Mouse (Mus musculus) 3T3-L1 (cell line): ENCODE measurements around the gene Limd2.
"Not testable (repeated sequence)": the region's sequence is repeated elsewhere in the genome, so short reads cannot be mapped to it uniquely, and the experiment has no call there.

Source experiments
- DNase-seq: peaks from one replicate; pipeline ENCODE4 v3.0.0-alpha.2; 2015; ENCODE audit warnings: low read depth, low spot score

The Limd2 gene

DNA sequence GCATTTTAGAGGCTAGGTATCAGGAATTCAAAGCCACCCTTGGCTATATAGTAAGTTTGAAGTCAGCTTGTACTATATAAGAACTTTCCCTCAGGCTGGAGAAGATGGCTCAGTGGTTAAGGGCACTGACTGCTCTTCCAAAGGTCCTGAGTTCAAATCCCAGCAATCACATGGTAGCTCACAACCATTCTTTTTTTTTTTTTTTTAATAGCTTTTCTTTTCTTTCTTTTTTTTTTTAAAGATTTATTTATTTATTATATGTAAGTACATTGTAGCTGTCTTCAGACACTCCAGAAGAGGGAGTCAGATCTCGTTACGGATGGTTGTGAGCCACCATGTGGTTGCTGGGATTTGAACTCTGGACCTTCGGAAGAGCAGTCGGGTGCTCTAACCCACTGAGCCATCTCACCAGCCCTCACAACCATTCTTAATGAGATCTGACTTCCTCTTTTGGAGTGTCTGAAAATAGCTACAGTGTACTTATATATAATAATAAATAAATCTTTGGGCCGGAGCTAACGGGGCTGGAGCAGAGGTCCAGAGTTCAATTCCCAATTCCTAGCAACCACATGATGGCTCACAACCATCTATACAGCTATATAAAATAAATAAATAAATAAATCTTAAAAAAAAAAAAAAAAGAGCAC is 33.8 kb downstream of the Limd2 start:
- DNase-seq: not testable (repeated sequence)

GRCm38 (mm10) chr11:106125827-106126226 is 34.8 kb downstream of the Limd2 start:
- no peak for DNase-seq

DNA sequence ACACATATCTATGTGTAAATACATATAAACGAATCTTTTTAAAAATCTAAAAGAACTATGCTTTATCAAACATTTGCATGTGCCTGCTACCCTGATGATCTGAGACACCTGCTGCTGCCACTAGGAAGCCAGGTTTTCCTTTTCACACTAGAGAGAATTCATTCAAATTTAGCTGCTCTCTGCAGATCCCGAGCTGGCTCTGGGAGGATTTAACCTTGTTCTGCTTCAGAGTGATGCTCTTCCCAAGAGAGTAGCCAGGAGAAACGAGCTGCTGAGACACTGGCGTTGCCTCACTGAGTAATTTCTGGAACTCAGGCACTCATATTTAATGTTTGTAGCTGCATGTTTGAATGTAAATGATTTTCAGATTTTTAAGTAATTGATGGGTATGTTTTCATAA is 35.9 kb downstream of the Limd2 start:
- no peak for DNase-seq

GRCm38 (mm10) chr11:106122736-106123135 is 37.9 kb downstream of the Limd2 start:
- DNase-seq: no peak

DNA sequence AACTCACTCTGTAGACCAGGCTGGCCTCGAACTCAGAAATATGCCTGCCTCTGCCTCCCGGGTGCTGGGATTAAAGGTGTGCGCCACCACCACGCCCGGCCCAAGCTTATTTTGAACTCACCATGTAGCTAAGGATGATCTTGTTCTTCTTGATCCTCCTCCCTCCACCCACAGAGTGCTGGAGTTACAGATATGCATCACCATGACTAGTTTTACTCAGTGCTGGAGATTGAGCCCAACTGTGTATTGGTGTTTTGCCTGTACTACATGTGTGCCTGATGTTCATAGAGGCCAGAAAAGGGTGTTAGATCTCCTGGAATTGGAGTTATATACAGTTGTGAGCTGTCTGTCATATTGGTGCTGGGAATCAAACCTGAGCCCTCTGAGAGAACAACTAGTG is 38.4 kb downstream of the Limd2 start:
- no peak for DNase-seq

GRCm38 (mm10) chr11:106111688-106112087 is 49.0 kb downstream of the Limd2 start:
- peak; percentile 44 for DNase-seq
